Comparison of ENCODE assay signal across 25 mouse cellular contexts in the genomic region with DNA sequence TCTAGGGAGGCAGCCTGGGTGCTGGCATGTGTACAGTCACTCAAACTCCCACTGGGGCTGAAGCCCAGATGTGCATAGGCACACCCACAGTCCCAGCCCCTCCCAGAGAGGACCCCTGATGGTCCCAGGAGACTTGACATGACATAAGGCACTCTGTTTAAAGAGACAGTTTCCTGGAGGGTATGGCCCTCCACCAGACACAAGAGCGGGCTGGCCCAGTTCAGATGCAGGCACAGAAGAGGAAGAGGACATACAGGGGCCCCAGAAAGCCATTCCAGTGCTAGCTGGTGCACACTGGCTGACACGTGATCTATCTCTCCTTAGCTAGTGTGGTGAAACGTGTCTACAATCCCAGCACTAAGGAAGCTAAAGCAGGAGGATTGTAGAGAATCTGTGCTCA. TPM values are rescaled to one million over a fixed set of nuclear protein-coding genes. Genes with fewer than 3 reads are reported as not detected.
DNase-seq lines count a peak whose midpoint lies in the region; ATAC-seq and TF ChIP-seq lines count a peak whose summit lies in the region.
"Had no signal": no experiment of that assay in that cellular context is flagged by ENCODE, and none has a peak within 500 bp of the region (broad histone marks: within the 10 kb centered on the region; RNA-seq: fewer than 3 reads in every experiment).

No protein-coding gene starts in this region.

- no peak overlapping the region for H3K27ac ChIP-seq in liver, postnatal 0 days (ENCODE audit: low read depth)
- H3K27ac ChIP-seq in liver, embryonic 11.5 days (ENCODE audit: low read depth, low read length), result no peak overlapping the region
- no peak overlapping the region for H3K27ac ChIP-seq in MEL (ENCODE audit: control insufficient read depth, low read depth, low read length)
- no peak overlapping the region for H3K27ac ChIP-seq in hindbrain, embryonic 13.5 days
- H3K27ac ChIP-seq: embryonic facial prominence, embryonic 13.5 days; forebrain, embryonic 12.5 days; gastrocnemius, adult 2 months; hindbrain, embryonic 12.5 days; hindbrain, postnatal 0 days had no signal

- DNase-seq in liver, postnatal 0 days, result peak; percentile 40
- no peak for DNase-seq in liver, embryonic 11.5 days (ENCODE audit: low spot score)
- peak; percentile 21 to 38 for DNase-seq in B cell, adult 2 months
- DNase-seq in MEL (ENCODE audit: low read depth, low spot score), result peak; percentile 33
- no peak for DNase-seq in cerebellum, postnatal 10 days
- no peak for DNase-seq in embryo, embryonic 10 days (ENCODE audit: low spot score)
- DNase-seq: adrenal gland, adult 8-10 months; adrenal gland, postnatal 36 days; cerebellum, adult 2 months; cerebellum, postnatal 14 days; forebrain, postnatal 0 days; gastrocnemius, adult 2 months; gastrocnemius, postnatal 25 days; heart, adult 11 months; heart, postnatal 36 days; kidney, adult 11 months had no signal

- WGBS in liver, postnatal 0 days (ENCODE audit: insufficient replicate concordance), result 30% methylated on average over 3 of the region's 3 CpGs
- 40% methylated on average over 3 of the region's 3 CpGs for WGBS in liver, embryonic 11.5 days
- 66% methylated on average over 3 of the region's 3 CpGs for WGBS in hindbrain, embryonic 13.5 days

- no peaks in the 10 kb centered on the region for H3K4me1 ChIP-seq in liver, postnatal 0 days (ENCODE audit: insufficient read depth)
- H3K4me1 ChIP-seq in liver, embryonic 11.5 days (replicated peaks; ENCODE audit: control insufficient read depth, insufficient read depth, low read length), result no peaks in the 10 kb centered on the region
- H3K4me1 ChIP-seq in MEL (ENCODE audit: control insufficient read depth in 1 of 2, insufficient read depth in 2 of 2, low read length in 2 of 2), result peaks cover 3 to 6% of the 10 kb centered on the region in 2 experiments
- no peaks in the 10 kb centered on the region for H3K4me1 ChIP-seq in hindbrain, embryonic 13.5 days (replicated peaks)
- H3K4me1 ChIP-seq: embryonic facial prominence, embryonic 13.5 days; forebrain, embryonic 12.5 days; hindbrain, embryonic 12.5 days had no signal

- TF ChIP-seq EP300 in liver, postnatal 0 days (IDR thresholded peaks at IDR 0.05; ENCODE audit: low read depth), result no peak
- TF ChIP-seq EP300 in MEL (IDR thresholded peaks at IDR 0.05; ENCODE audit: low read depth in 1 of 2, low read length in 2 of 2), result no peak

- no peaks in the 10 kb centered on the region for H3K27me3 ChIP-seq in liver, postnatal 0 days (ENCODE audit: insufficient read depth, low read length)
- H3K27me3 ChIP-seq in liver, embryonic 11.5 days (replicated peaks; ENCODE audit: control insufficient read depth, insufficient read depth, low read length), result no peaks in the 10 kb centered on the region
- no peaks in the 10 kb centered on the region; a peak in 1 of 4 replicates for H3K27me3 ChIP-seq in MEL (ENCODE audit: control insufficient read depth in 1 of 2, insufficient read depth in 2 of 2, low read length in 2 of 2)
- peaks cover 3% of the 10 kb centered on the region; the same call in 1 of the 2 replicates for H3K27me3 ChIP-seq in hindbrain, embryonic 13.5 days
- H3K27me3 ChIP-seq: embryonic facial prominence, embryonic 13.5 days; hindbrain, embryonic 12.5 days had no signal

- ATAC-seq in liver, postnatal 0 days, result peak; percentile 57
- no peak for ATAC-seq in liver, embryonic 11.5 days (replicated peaks; ENCODE audit: low FRiP score)
- peak; percentile 60 to 69; a peak in 3 of 4 replicates for ATAC-seq in hematopoietic stem cell, adult 5-6 weeks (replicated peaks in 1 of 2; ENCODE audit: insufficient read depth in 1 of 2, low FRiP score in 2 of 2, low TSS enrichment in 1 of 2, low read depth in 1 of 2, poor library complexity in 2 of 2, severe bottlenecking in 2 of 2)
- no peak for ATAC-seq in hindbrain, embryonic 13.5 days (ENCODE audit: low FRiP score)
- ATAC-seq: CD4-positive, CD25-positive, alpha-beta regulatory T cell, adult 4 months; forebrain, postnatal 0 days; hindbrain, postnatal 0 days had no signal

- no peaks in the 10 kb centered on the region for H3K9me3 ChIP-seq in liver, postnatal 0 days (ENCODE audit: low read length)
- H3K9me3 ChIP-seq in liver, embryonic 11.5 days (ENCODE audit: control insufficient read depth, low read length), result no peaks in the 10 kb centered on the region
- H3K9me3 ChIP-seq in MEL (replicated peaks; ENCODE audit: insufficient read depth, low read length), result no peaks in the 10 kb centered on the region
- H3K9me3 ChIP-seq in hindbrain, embryonic 13.5 days, result no peaks in the 10 kb centered on the region
- H3K9me3 ChIP-seq: embryonic facial prominence, embryonic 13.5 days; forebrain, embryonic 12.5 days; hindbrain, embryonic 12.5 days had no signal

- H3K79me2 ChIP-seq in MEL (ENCODE audit: control insufficient read depth, insufficient read depth, low read length, poor library complexity), result no peaks in the 10 kb centered on the region

- no peak for TF ChIP-seq RAD21 in MEL (IDR thresholded peaks at IDR 0.05; ENCODE audit: low read depth, low read length)

- no peaks in the 10 kb centered on the region for H3K36me3 ChIP-seq in liver, postnatal 0 days (replicated peaks; ENCODE audit: insufficient read depth, low read length)
- H3K36me3 ChIP-seq in liver, embryonic 11.5 days (ENCODE audit: control insufficient read depth, insufficient read depth, low read length), result no peaks in the 10 kb centered on the region
- peaks cover 0 to 3% of the 10 kb centered on the region in 2 experiments; a peak in 2 of 4 replicates for H3K36me3 ChIP-seq in MEL (ENCODE audit: control insufficient read depth in 1 of 2, insufficient read depth in 2 of 2, low read length in 2 of 2)
- no peaks in the 10 kb centered on the region for H3K36me3 ChIP-seq in hindbrain, embryonic 13.5 days
- H3K36me3 ChIP-seq: embryonic facial prominence, embryonic 13.5 days; forebrain, embryonic 12.5 days; hindbrain, embryonic 12.5 days had no signal

- H3K9ac ChIP-seq in liver, postnatal 0 days (replicated peaks), result no peak overlapping the region
- no peak overlapping the region for H3K9ac ChIP-seq in liver, embryonic 11.5 days (ENCODE audit: low read depth, low read length)
- H3K9ac ChIP-seq in MEL (ENCODE audit: control insufficient read depth, low read depth, low read length, poor library complexity, severe bottlenecking), result no peak overlapping the region
- H3K9ac ChIP-seq in hindbrain, embryonic 13.5 days, result no peak overlapping the region
- H3K9ac ChIP-seq: embryonic facial prominence, embryonic 13.5 days; forebrain, embryonic 12.5 days; forebrain, postnatal 0 days; hindbrain, embryonic 12.5 days had no signal

- H3K4me3 ChIP-seq in liver, postnatal 0 days (ENCODE audit: low read depth, low read length), result no peak overlapping the region
- no peak overlapping the region for H3K4me3 ChIP-seq in liver, embryonic 11.5 days (ENCODE audit: low read depth, low read length)
- H3K4me3 ChIP-seq in MEL (ENCODE audit: control insufficient read depth in 1 of 2, insufficient read depth in 1 of 2, low read depth in 2 of 2, low read length in 2 of 2), result no peak overlapping the region
- H3K4me3 ChIP-seq in hindbrain, embryonic 13.5 days, result no peak overlapping the region
- H3K4me3 ChIP-seq: embryonic facial prominence, embryonic 13.5 days; forebrain, embryonic 12.5 days; gastrocnemius, adult 2 months; hindbrain, embryonic 12.5 days had no signal

- H3K4me2 ChIP-seq in liver, postnatal 0 days (ENCODE audit: low read depth, low read length), result no peak overlapping the region
- no peak overlapping the region for H3K4me2 ChIP-seq in liver, embryonic 11.5 days
- H3K4me2 ChIP-seq in hindbrain, embryonic 13.5 days, result no peak overlapping the region
- H3K4me2 ChIP-seq: embryonic facial prominence, embryonic 13.5 days; forebrain, embryonic 12.5 days; heart, embryonic 11.5 days; hindbrain, embryonic 12.5 days had no signal

- TF ChIP-seq CTCF in liver, postnatal 0 days (IDR thresholded peaks at IDR 0.05; ENCODE audit: low read depth), result no peak
- TF ChIP-seq CTCF in MEL (IDR thresholded peaks at IDR 0.05 in 2 of 3, conservative IDR thresholded peaks at IDR 0.05 in 1 of 3; ENCODE audit: control insufficient read depth in 1 of 3, insufficient read depth in 1 of 3, low read depth in 2 of 3, low read length in 3 of 3, poor library complexity in 1 of 3, severe bottlenecking in 1 of 3), result no peak

- TF ChIP-seq POLR2A in MEL (IDR thresholded peaks at IDR 0.05; ENCODE audit: control insufficient read depth in 1 of 2, insufficient read depth in 1 of 2, low read depth in 1 of 2, low read length in 2 of 2, poor library complexity in 1 of 2), result no peak

TF ChIP-seq in MEL, 35 proteins besides CTCF, POLR2A, EP300 and RAD21:
- TF ChIP-seq BHLHE40 (IDR thresholded peaks at IDR 0.05; ENCODE audit: borderline replicate concordance, low read depth, low read length) (no peak), MAFK (IDR thresholded peaks at IDR 0.05; ENCODE audit: borderline replicate concordance, low read depth, low read length) (no peak), UBTF (IDR thresholded peaks at IDR 0.05; ENCODE audit: borderline replicate concordance, insufficient read depth, low read depth, low read length) (no peak), USF1 (IDR thresholded peaks at IDR 0.05; ENCODE audit: low read depth, low read length) (no peak), HCFC1 (IDR thresholded peaks at IDR 0.05; ENCODE audit: low read depth, low read length) (no peak), RCOR1 (IDR thresholded peaks at IDR 0.05; ENCODE audit: low read depth, low read length) (no peak), CHD2 (IDR thresholded peaks at IDR 0.05; ENCODE audit: low read length) (no peak), TCF12 (IDR thresholded peaks at IDR 0.05; ENCODE audit: low read depth, low read length) (no peak), SIN3A (IDR thresholded peaks at IDR 0.05; ENCODE audit: low read length) (no peak), POLR2AphosphoS5 (IDR thresholded peaks at IDR 0.05; ENCODE audit: borderline replicate concordance, low read depth, low read length) (no peak), ETS1 (IDR thresholded peaks at IDR 0.05; ENCODE audit: low read depth, low read length) (no peak), TBP (IDR thresholded peaks at IDR 0.05; ENCODE audit: low read depth, low read length) (no peak), NELFE (IDR thresholded peaks at IDR 0.05; ENCODE audit: low read depth, low read length) (no peak), GABPA (IDR thresholded peaks at IDR 0.05; ENCODE audit: low read depth, low read length) (no peak)

RNA-seq across cellular contexts. Expression of gene Hand1, which starts 40.4 kb away (rescaled TPM):
- 0.07 TPM in 1 of 2 replicates, not detected in the other for polyA plus RNA-seq in liver, postnatal 0 days (2015; fragmentation: Nextera tagmentation; extraction: Ambion mirVana)
- polyA plus RNA-seq in liver, embryonic 11.5 days (2014; fragmentation: Nextera tagmentation; extraction: Ambion mirVana), result 9.1 and 11.0 TPM in 2 replicates
- total RNA-seq in MEL (2012; rRNA removed), result not detected in 2 replicates
- not detected for polyA plus RNA-seq in MEL (2012; ENCODE audit: insufficient read depth in 1 of 2, insufficient read length in 2 of 2, low read depth in 1 of 2, low replicate concordance in 2 of 2, missing spikeins in 1 of 2)
- not detected in 2 replicates for total RNA-seq in hematopoietic stem cell, adult 5-6 weeks (2017)
- not detected in 2 replicates for polyA plus RNA-seq in hindbrain, embryonic 13.5 days (2015; fragmentation: Nextera tagmentation; extraction: Ambion mirVana)
- total RNA-seq: forebrain, postnatal 0 days; gastrocnemius, adult 2 months; gastrocnemius, postnatal 25 days; heart, postnatal 36 days; hindbrain, postnatal 0 days had no signal
- polyA plus RNA-seq: CD4-positive, CD25-positive, alpha-beta regulatory T cell, adult 4 months; cerebellum, adult 2 months; cortical plate, adult 2 months; forebrain, embryonic 12.5 days; forebrain, postnatal 0 days; hindbrain, postnatal 0 days had no signal

Comparison
In these comparisons a context has a peak if more than half of its experiments do, and no peak if none do; other contexts are left out.
1. ATAC-seq: peak in liver, postnatal 0 days (single experiment) and hematopoietic stem cell, adult 5-6 weeks (2 of 2); none in liver, embryonic 11.5 days (single experiment) and hindbrain, embryonic 13.5 days (single experiment).
2. DNase-seq: peak in liver, postnatal 0 days (single experiment), B cell, adult 2 months (2 of 2) and MEL (single experiment); none in liver, embryonic 11.5 days (single experiment), cerebellum, postnatal 10 days (0 of 2) and embryo, embryonic 10 days (single experiment).